15 mouse cellular contexts compared by ENCODE assay signal in genomic region chr11:22006471-22007087, GRCm38 (mm10). TPM values are rescaled to one million over a fixed set of nuclear protein-coding genes. Genes with fewer than 3 reads are reported as not detected.
DNase-seq lines count a peak whose midpoint lies in the region; ATAC-seq and TF ChIP-seq lines count a peak whose summit lies in the region.
"Had no signal": no experiment of that assay in that cellular context is flagged by ENCODE, and none has a peak within 500 bp of the region (broad histone marks: within the 10 kb centered on the region; RNA-seq: fewer than 3 reads in every experiment).

No protein-coding gene starts in this region.

- no peaks in the 10 kb centered on the region for H3K36me3 ChIP-seq in intestine, embryonic 14.5 days (ENCODE audit: control insufficient read depth, insufficient read depth, low read length)
- no peaks in the 10 kb centered on the region for H3K36me3 ChIP-seq in intestine, postnatal 0 days (ENCODE audit: control insufficient read depth, insufficient read depth)
- H3K36me3 ChIP-seq in embryonic facial prominence, embryonic 14.5 days (ENCODE audit: control insufficient read depth, insufficient read depth, low read length): no peaks in the 10 kb centered on the region
- H3K36me3 ChIP-seq in hindbrain, embryonic 14.5 days (replicated peaks; ENCODE audit: control insufficient read depth, insufficient read depth): peaks cover 5% of the 10 kb centered on the region; the same call in 1 of the 2 replicates
- H3K36me3 ChIP-seq in midbrain, embryonic 16.5 days (ENCODE audit: control insufficient read depth, insufficient read depth, low read length): 0 out of 2 replicates have a peak, but pooled peaks cover 2% of the 10 kb centered on the region

- H3K4me2 ChIP-seq in intestine, embryonic 14.5 days (ENCODE audit: low read length): no peak overlapping the region
- no peak overlapping the region for H3K4me2 ChIP-seq in intestine, postnatal 0 days (replicated peaks; ENCODE audit: low read depth)
- H3K4me2 ChIP-seq in embryonic facial prominence, embryonic 14.5 days (ENCODE audit: low read depth, low read length): peak overlapping the region; percentile 41
- H3K4me2 ChIP-seq in hindbrain, embryonic 14.5 days (replicated peaks): peak overlapping the region; percentile 34; the same call in 1 of the 2 replicates
- H3K4me2 ChIP-seq in midbrain, embryonic 16.5 days (ENCODE audit: low read length): peak overlapping the region; percentile 32

- peak; percentile 55 for DNase-seq in intestine, embryonic 14.5 days (ENCODE audit: low spot score)
- no peak for DNase-seq in embryonic facial prominence, embryonic 14.5 days (ENCODE audit: low spot score)
- DNase-seq in hindbrain, embryonic 14.5 days (ENCODE audit: low spot score): no peak
- no peak for DNase-seq in frontal cortex, postnatal 14 days (ENCODE audit: low spot score in 2 of 2)
- DNase-seq in cerebellum, adult 18-20 months: no peak
- DNase-seq in left cerebral cortex, adult 18-20 months (ENCODE audit: low spot score in 2 of 2): no peak
- DNase-seq: cerebellum, adult 11-12 months; kidney, postnatal 36 days; lung, postnatal 4 days; retina, postnatal 1 day had no signal

- no peak for ATAC-seq in intestine, embryonic 14.5 days (replicated peaks; ENCODE audit: low FRiP score, low TSS enrichment, low read depth)
- ATAC-seq in intestine, postnatal 0 days: no peak
- no peak for ATAC-seq in embryonic facial prominence, embryonic 14.5 days (ENCODE audit: low read depth)
- no peak for ATAC-seq in hindbrain, embryonic 14.5 days (ENCODE audit: low FRiP score)
- no peak for ATAC-seq in midbrain, embryonic 16.5 days

- no peak overlapping the region for H3K27ac ChIP-seq in intestine, embryonic 14.5 days (ENCODE audit: low read depth)
- H3K27ac ChIP-seq in intestine, postnatal 0 days (ENCODE audit: low read depth, low read length): no peak overlapping the region
- H3K27ac ChIP-seq in embryonic facial prominence, embryonic 14.5 days (replicated peaks; ENCODE audit: low read depth, low read length): no peak overlapping the region
- no peak overlapping the region for H3K27ac ChIP-seq in hindbrain, embryonic 14.5 days
- H3K27ac ChIP-seq in midbrain, embryonic 16.5 days (ENCODE audit: low read length): peak overlapping the region; percentile 61

- peaks cover 76% of the 10 kb centered on the region for H3K27me3 ChIP-seq in intestine, embryonic 14.5 days (replicated peaks; ENCODE audit: control insufficient read depth, insufficient read depth, low read length)
- H3K27me3 ChIP-seq in intestine, postnatal 0 days (replicated peaks; ENCODE audit: control insufficient read depth, insufficient read depth, low read length): peaks cover 69% of the 10 kb centered on the region
- H3K27me3 ChIP-seq in embryonic facial prominence, embryonic 14.5 days (replicated peaks; ENCODE audit: control insufficient read depth, insufficient read depth, low read length): peaks cover 64% of the 10 kb centered on the region
- peaks cover 93% of the 10 kb centered on the region for H3K27me3 ChIP-seq in hindbrain, embryonic 14.5 days (ENCODE audit: control insufficient read depth, insufficient read depth, low read length)
- peaks cover 43% of the 10 kb centered on the region for H3K27me3 ChIP-seq in midbrain, embryonic 16.5 days (ENCODE audit: control insufficient read depth, insufficient read depth, low read depth, low read length)

- H3K9ac ChIP-seq in intestine, embryonic 14.5 days (ENCODE audit: low read length): no peak overlapping the region
- H3K9ac ChIP-seq in intestine, postnatal 0 days (ENCODE audit: low read depth, low read length): no peak overlapping the region
- H3K9ac ChIP-seq in embryonic facial prominence, embryonic 14.5 days (ENCODE audit: low read depth, low read length): no peak overlapping the region
- no peak overlapping the region for H3K9ac ChIP-seq in hindbrain, embryonic 14.5 days
- H3K9ac ChIP-seq in midbrain, embryonic 16.5 days (ENCODE audit: low read depth, low read length): 0 out of 2 replicates have a peak overlapping the region, but pooled peaks have one; percentile 3

- no peak overlapping the region for H3K4me3 ChIP-seq in intestine, embryonic 14.5 days (ENCODE audit: low read depth, low read length)
- no peak overlapping the region for H3K4me3 ChIP-seq in intestine, postnatal 0 days (ENCODE audit: low read depth, low read length)
- peak overlapping the region; percentile 19 for H3K4me3 ChIP-seq in embryonic facial prominence, embryonic 14.5 days (ENCODE audit: low read depth, low read length)
- H3K4me3 ChIP-seq in hindbrain, embryonic 14.5 days (replicated peaks; ENCODE audit: low read length): no peak overlapping the region
- H3K4me3 ChIP-seq in midbrain, embryonic 16.5 days (ENCODE audit: low read depth, low read length): peak overlapping the region; percentile 7

- TF ChIP-seq CTCF in intestine, postnatal 0 days (IDR thresholded peaks at IDR 0.05; ENCODE audit: low read depth): no peak

- 47% methylated on average over 12 of the region's 12 CpGs for whole genome bisulfite sequencing in intestine, embryonic 14.5 days
- 75% methylated on average over 12 of the region's 12 CpGs for WGBS in intestine, postnatal 0 days
- WGBS in embryonic facial prominence, embryonic 14.5 days: 39% methylated on average over 12 of the region's 12 CpGs
- 34% methylated on average over 12 of the region's 12 CpGs for WGBS in hindbrain, embryonic 14.5 days
- 25% methylated on average over 12 of the region's 12 CpGs for WGBS in midbrain, embryonic 16.5 days

- 0 out of 2 replicates have a peak, but pooled peaks cover 5% of the 10 kb centered on the region for H3K4me1 ChIP-seq in intestine, embryonic 14.5 days (replicated peaks; ENCODE audit: control insufficient read depth, insufficient read depth, low read length)
- no peaks in the 10 kb centered on the region; the same call in 1 of the 2 replicates for H3K4me1 ChIP-seq in intestine, postnatal 0 days (replicated peaks; ENCODE audit: control insufficient read depth, insufficient read depth, low read length)
- peaks cover 7% of the 10 kb centered on the region; the same call in 1 of the 2 replicates for H3K4me1 ChIP-seq in embryonic facial prominence, embryonic 14.5 days (ENCODE audit: control insufficient read depth, insufficient read depth, low read length)
- peaks cover 9% of the 10 kb centered on the region; the same call in 1 of the 2 replicates for H3K4me1 ChIP-seq in hindbrain, embryonic 14.5 days (replicated peaks; ENCODE audit: control insufficient read depth, insufficient read depth, low read length)
- H3K4me1 ChIP-seq in midbrain, embryonic 16.5 days (ENCODE audit: control insufficient read depth, insufficient read depth, low read length): peaks cover 13% of the 10 kb centered on the region

- no peaks in the 10 kb centered on the region for H3K9me3 ChIP-seq in intestine, embryonic 14.5 days (ENCODE audit: control insufficient read depth, low read length)
- H3K9me3 ChIP-seq in intestine, postnatal 0 days (ENCODE audit: control insufficient read depth): no peaks in the 10 kb centered on the region
- H3K9me3 ChIP-seq in embryonic facial prominence, embryonic 14.5 days (ENCODE audit: control insufficient read depth, low read length): no peaks in the 10 kb centered on the region
- no peaks in the 10 kb centered on the region for H3K9me3 ChIP-seq in hindbrain, embryonic 14.5 days (ENCODE audit: control insufficient read depth, low read length)
- no peaks in the 10 kb centered on the region for H3K9me3 ChIP-seq in midbrain, embryonic 16.5 days (replicated peaks; ENCODE audit: control insufficient read depth, low read length, poor library complexity, severe bottlenecking)

RNA-seq across cellular contexts. Expression of gene Otx1, which starts 3.9 kb away (rescaled TPM):
- polyA plus RNA-seq in intestine, embryonic 14.5 days (2014; fragmentation: Nextera tagmentation; extraction: Ambion mirVana): not detected in 2 replicates
- polyA plus RNA-seq in intestine, postnatal 0 days (2015; fragmentation: Nextera tagmentation; extraction: Ambion mirVana): not detected in 2 replicates
- 2.8 TPM in 2 replicates for polyA plus RNA-seq in embryonic facial prominence, embryonic 14.5 days (2014; fragmentation: Nextera tagmentation; extraction: Ambion mirVana)
- 0.37 and 1.6 TPM in 2 replicates for polyA plus RNA-seq in hindbrain, embryonic 14.5 days (2014; fragmentation: Nextera tagmentation; extraction: Ambion mirVana)
- polyA plus RNA-seq in midbrain, embryonic 16.5 days (2015; fragmentation: Nextera tagmentation; extraction: Ambion mirVana): 9.8 and 11.0 TPM in 2 replicates
- total RNA-seq in left cerebral cortex, adult 18-20 months (2021): 1 to 10 TPM; 5.0 to 5.3 TPM
- total RNA-seq: adrenal gland, postnatal 14 days; gastrocnemius, postnatal 4 days; liver, adult 2 months had no signal
- polyA plus RNA-seq: liver, adult 2 months had no signal

Comparison
In these comparisons a context has a peak if more than half of its experiments do, and no peak if none do; other contexts are left out.
1. H3K4me2 ChIP-seq: peak in embryonic facial prominence, embryonic 14.5 days (single experiment), hindbrain, embryonic 14.5 days (single experiment) and midbrain, embryonic 16.5 days (single experiment); none in intestine, embryonic 14.5 days (single experiment) and intestine, postnatal 0 days (single experiment).
2. H3K4me3 ChIP-seq: peak in embryonic facial prominence, embryonic 14.5 days (single experiment) and midbrain, embryonic 16.5 days (single experiment); none in intestine, embryonic 14.5 days (single experiment), intestine, postnatal 0 days (single experiment) and hindbrain, embryonic 14.5 days (single experiment).